Mouse (Mus musculus) limb, embryonic 12.5 days (tissue): ENCODE results near the gene Fmnl3. TPM values are rescaled to one million over a fixed set of nuclear protein-coding genes. Genes with fewer than 3 reads are reported as not detected.

ENCODE experiments used
- ATAC-seq: fragments of 200-750 bp; cut with Nextera tagmentation; 2 replicates; pipeline ENCODE4 v1.8.0; 2017; ENCODE audit warnings: low read depth, moderate TSS enrichment; ENCODE audit not compliant: insufficient number of reproducible peaks, insufficient read depth, low FRiP score, low TSS enrichment
- H3K27ac ChIP-seq: fragments of 300-500 bp; sonication (generic); 2 replicates; pipeline ENCODE4 v1.5.1; 2016; ENCODE audit warnings: mild to moderate bottlenecking, moderate library complexity
- H3K27me3 ChIP-seq: fragments of 300-500 bp; sonication (generic); 2 replicates; pipeline ENCODE4 v1.6.1; 2016; ENCODE audit warnings: mild to moderate bottlenecking, moderate library complexity
- H3K36me3 ChIP-seq: fragments of 300-500 bp; sonication (generic); 2 replicates; pipeline ENCODE4 v1.6.1; 2016; ENCODE audit warnings: mild to moderate bottlenecking, moderate library complexity
- H3K4me1 ChIP-seq: fragments of 300-500 bp; sonication (generic); replicated peaks from 2 replicates; pipeline ENCODE4 v1.6.1; 2016
- H3K4me2 ChIP-seq: fragments of 300-500 bp; sonication (generic); 2 replicates; pipeline ENCODE4 v1.6.1; 2016; ENCODE audit warnings: mild to moderate bottlenecking, moderate library complexity
- H3K4me3 ChIP-seq: fragments of 300-500 bp; sonication (generic); replicated peaks from 2 replicates; pipeline ENCODE4 v1.5.1; 2016; ENCODE audit warnings: mild to moderate bottlenecking
- H3K9ac ChIP-seq: fragments of 300-500 bp; sonication (generic); replicated peaks from 2 replicates; pipeline ENCODE4 v1.6.1; 2016; ENCODE audit warnings: mild to moderate bottlenecking, moderate library complexity
- H3K9me3 ChIP-seq: fragments of 300-500 bp; sonication (generic); 2 replicates; pipeline ENCODE4 v1.6.1; 2016; ENCODE audit warnings: mild to moderate bottlenecking, moderate library complexity
- WGBS: fragments of 180-500 bp; shearing (Covaris S2); methylation state at CpG from one replicate; pipeline ENCODE4 v1.1.7; 2016; 5-methylcytosine and 5-hydroxymethylcytosine counted together
- polyA plus RNA-seq: library from polyadenylated mRNA; unstranded; fragments of >200 nt; fragmentation: Nextera tagmentation; extraction: Ambion mirVana; gene quantifications from 2 replicates; pipeline ENCODE4 v1.2.1, GENCODE M21; 2016

The Fmnl3 gene
- polyA plus RNA-seq, 1 experiment from 2014 or later: 33.6 TPM

DNA sequence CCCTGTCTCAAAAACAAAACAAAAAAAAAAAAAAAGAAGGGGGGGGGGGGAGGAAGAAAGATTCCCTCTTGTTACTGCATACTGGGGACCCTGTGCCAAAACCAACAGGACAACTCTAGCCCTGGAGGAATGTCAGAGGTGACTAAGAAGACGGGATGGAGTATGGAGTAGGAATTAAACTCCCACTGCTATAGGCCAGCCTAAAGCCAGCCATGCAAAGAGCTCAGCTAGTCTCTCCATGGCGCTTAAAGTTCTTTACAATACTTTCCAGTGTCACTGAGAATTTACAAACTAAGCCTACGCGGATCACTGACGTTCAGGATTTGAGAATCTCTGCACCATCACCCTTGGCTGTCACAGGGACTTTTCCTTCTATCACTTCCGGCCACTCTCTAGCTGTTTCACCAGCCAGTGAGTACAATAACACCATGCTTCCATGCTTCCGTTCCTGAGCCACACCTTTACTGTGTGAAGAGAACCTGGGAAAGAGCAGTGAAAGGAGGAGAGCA is 6.2 kb downstream of the Fmnl3 start:
- Histone ChIP-seq H3K9me3 (no peaks in the 10 kb centered on the region), H3K9ac (no peak overlapping the region), H3K4me3 (no peak overlapping the region), H3K36me3 (peaks cover 12% of the 10 kb centered on the region; the same call in 1 of the 2 replicates), H3K27me3 (no peaks in the 10 kb centered on the region), H3K4me2 (no peak overlapping the region), H3K27ac (peak overlapping the region; percentile 41), H3K4me1 (peaks cover 35% of the 10 kb centered on the region)
- no peak for ATAC-seq
- 81% methylated on average over 7 of the region's 7 CpGs for WGBS

DNA sequence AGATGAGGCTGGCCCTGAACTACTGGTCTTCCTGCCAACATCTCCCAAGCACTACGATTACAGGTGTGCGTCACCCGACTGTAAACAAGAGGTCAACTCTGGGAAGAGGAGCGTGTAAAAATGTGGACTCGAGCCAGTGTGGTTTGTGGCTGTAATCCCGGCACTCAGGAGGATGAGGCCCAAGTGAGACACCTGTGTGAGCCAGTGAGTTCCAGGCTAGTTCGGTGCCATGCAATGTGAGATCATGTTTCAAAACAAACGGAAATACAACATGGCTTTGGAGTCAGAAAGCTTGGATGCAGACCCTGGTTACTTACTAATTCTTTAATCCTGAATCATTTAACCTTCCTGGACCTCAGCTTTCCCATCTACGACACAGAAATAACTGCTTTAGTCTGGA is 11.3 kb downstream of the Fmnl3 start:
- no peak for ATAC-seq
- H3K4me3 ChIP-seq: no peak overlapping the region
- peaks cover 34% of the 10 kb centered on the region for H3K4me1 ChIP-seq
- H3K9ac ChIP-seq: no peak overlapping the region
- WGBS: 79% methylated on average over 9 of the region's 9 CpGs
- no peaks in the 10 kb centered on the region for H3K27me3 ChIP-seq
- H3K27ac ChIP-seq: no peak overlapping the region
- H3K36me3 ChIP-seq: 0 out of 2 replicates have a peak, but pooled peaks cover 5% of the 10 kb centered on the region
- H3K9me3 ChIP-seq: no peaks in the 10 kb centered on the region
- H3K4me2 ChIP-seq: no peak overlapping the region

DNA sequence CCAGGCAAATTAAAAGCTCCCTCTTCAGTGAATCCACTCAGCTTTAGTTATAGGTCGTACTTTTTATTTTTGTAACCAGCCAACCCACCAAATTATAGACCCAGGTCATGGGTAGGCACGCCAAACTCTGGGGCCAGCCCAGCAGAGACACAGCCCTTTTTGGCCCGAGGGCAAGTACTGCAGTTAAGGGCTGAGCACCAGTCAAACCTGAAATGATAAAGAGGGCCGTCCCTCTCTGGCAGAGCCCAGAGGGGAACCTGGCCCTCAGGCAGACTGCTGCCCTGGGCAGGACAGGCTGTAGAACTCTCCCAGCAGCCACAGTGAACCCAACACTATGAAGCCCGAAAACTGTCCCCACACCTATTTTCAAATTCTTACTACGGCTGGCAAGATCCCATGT is 13.8 kb downstream of the Fmnl3 start:
- Histone ChIP-seq H3K4me2 (no peak overlapping the region), H3K36me3 (no peaks in the 10 kb centered on the region), H3K27me3 (no peaks in the 10 kb centered on the region), H3K4me3 (no peak overlapping the region), H3K27ac (0 out of 2 replicates have a peak overlapping the region, but pooled peaks have one; percentile 7), H3K4me1 (peaks cover 35% of the 10 kb centered on the region; the same call in 1 of the 2 replicates), H3K9me3 (no peaks in the 10 kb centered on the region), H3K9ac (no peak overlapping the region)
- WGBS: 71% methylated on average over 6 of the region's 6 CpGs
- no peak for ATAC-seq

DNA sequence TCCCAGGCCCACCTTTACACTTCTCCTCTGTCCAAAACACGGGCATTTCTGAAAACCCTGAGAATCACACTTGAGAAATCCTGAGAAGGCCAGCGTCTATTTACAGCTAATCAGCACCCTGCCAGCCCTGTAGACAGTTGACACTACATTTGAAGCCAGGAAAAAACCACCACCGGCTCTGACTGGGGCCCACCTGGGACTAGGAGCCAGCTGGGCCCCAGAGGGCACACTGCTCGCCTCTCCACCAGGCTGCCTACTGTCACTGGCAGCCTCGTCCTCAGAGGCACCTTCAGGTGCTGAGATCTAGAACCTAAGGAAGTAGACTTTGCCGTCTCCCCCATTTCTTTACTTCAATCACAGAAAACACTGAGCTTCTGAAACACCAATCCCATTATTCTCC is 14.6 kb downstream of the Fmnl3 start:
- peaks cover 36% of the 10 kb centered on the region; the same call in 1 of the 2 replicates for H3K4me1 ChIP-seq
- no peak overlapping the region for H3K4me3 ChIP-seq
- no peaks in the 10 kb centered on the region for H3K36me3 ChIP-seq
- H3K9ac ChIP-seq: no peak overlapping the region
- H3K27ac ChIP-seq: no peak overlapping the region
- no peak overlapping the region for H3K4me2 ChIP-seq
- no peaks in the 10 kb centered on the region for H3K9me3 ChIP-seq
- ATAC-seq: no peak
- H3K27me3 ChIP-seq: no peaks in the 10 kb centered on the region
- 75% methylated on average over 6 of the region's 6 CpGs for WGBS

DNA sequence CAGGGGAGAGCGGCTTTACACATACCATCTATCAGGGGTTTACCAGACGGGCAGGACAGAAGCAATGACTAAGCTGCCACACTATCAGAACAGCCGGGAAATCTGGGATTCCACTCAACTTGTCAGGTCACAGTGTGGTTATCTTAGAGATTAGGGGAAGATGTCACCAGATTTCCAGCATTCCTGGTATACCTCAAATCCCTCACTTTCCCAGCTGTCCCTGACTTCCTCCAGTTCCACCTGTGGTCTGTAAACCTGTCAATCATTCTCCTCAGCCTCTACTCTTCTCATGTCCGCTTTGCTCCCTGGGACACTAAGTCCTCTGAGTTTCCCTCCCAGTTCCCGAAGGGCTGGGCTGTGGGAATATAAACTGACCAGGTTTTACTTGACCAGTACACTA is 18.0 kb downstream of the Fmnl3 start:
- Histone ChIP-seq H3K27ac (no peak overlapping the region; the same call in 1 of the 2 replicates), H3K36me3 (no peaks in the 10 kb centered on the region), H3K9me3 (no peaks in the 10 kb centered on the region), H3K4me1 (peaks cover 47% of the 10 kb centered on the region; the same call in 1 of the 2 replicates), H3K4me2 (no peak overlapping the region), H3K9ac (no peak overlapping the region), H3K4me3 (no peak overlapping the region), H3K27me3 (no peaks in the 10 kb centered on the region)
- WGBS: 67% methylated on average over 5 of the region's 5 CpGs
- no peak for ATAC-seq

DNA sequence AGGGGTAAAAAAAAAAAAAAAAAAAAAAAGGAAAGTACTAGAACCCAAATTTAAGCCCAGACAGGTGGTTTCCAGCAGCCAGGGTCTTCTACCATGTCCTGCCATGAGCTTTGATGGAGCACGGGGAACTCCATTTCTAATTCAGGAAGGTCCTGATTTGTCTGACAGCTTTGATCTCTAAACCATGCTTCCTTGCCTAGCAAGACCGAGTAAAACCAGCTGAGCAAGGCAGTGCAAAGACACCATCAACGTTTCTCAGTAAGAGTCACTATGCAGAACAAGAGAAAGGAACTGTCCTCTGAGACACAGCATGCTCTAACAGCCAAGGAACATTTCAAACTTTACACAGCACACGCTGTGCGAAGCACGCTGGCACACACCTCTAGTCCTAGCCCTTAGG is 18.7 kb downstream of the Fmnl3 start:
- no peak overlapping the region for H3K4me3 ChIP-seq
- H3K27ac ChIP-seq: no peak overlapping the region
- H3K9me3 ChIP-seq: no peaks in the 10 kb centered on the region
- no peak overlapping the region for H3K9ac ChIP-seq
- H3K36me3 ChIP-seq: no peaks in the 10 kb centered on the region
- H3K4me1 ChIP-seq: peaks cover 45% of the 10 kb centered on the region; the same call in 1 of the 2 replicates
- H3K27me3 ChIP-seq: no peaks in the 10 kb centered on the region
- 69% methylated on average over 6 of the region's 6 CpGs for WGBS
- no peak overlapping the region for H3K4me2 ChIP-seq
- ATAC-seq: no peak

DNA sequence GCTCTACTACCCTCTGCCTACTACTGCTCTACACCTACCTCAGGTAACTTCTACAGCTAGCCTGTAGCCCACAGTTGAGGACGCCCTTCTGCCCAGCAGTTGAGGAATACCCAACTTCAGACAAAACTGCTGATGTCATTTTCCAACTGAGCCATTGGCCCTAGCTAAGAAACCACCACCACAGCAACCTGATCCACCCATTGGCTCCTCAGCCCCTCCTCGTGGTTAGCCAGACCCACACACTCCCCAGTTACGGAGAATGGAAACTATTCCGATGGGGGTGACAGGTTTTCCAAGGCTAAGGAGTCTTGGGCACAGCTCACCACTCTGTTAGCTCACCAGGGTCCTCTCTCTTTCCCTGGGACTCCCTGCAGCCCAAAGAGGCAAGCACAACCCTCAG is 25.3 kb downstream of the Fmnl3 start:
- peak; percentile 45; the same call in 1 of the 2 replicates for ATAC-seq
- H3K9ac ChIP-seq: no peak overlapping the region
- no peaks in the 10 kb centered on the region for H3K27me3 ChIP-seq
- peak overlapping the region; percentile 87 for H3K27ac ChIP-seq
- H3K4me3 ChIP-seq: no peak overlapping the region
- no peaks in the 10 kb centered on the region for H3K36me3 ChIP-seq
- peaks cover 63% of the 10 kb centered on the region for H3K4me1 ChIP-seq
- no peak overlapping the region for H3K4me2 ChIP-seq
- 55% methylated on average over 4 of the region's 4 CpGs for WGBS
- H3K9me3 ChIP-seq: no peaks in the 10 kb centered on the region

DNA sequence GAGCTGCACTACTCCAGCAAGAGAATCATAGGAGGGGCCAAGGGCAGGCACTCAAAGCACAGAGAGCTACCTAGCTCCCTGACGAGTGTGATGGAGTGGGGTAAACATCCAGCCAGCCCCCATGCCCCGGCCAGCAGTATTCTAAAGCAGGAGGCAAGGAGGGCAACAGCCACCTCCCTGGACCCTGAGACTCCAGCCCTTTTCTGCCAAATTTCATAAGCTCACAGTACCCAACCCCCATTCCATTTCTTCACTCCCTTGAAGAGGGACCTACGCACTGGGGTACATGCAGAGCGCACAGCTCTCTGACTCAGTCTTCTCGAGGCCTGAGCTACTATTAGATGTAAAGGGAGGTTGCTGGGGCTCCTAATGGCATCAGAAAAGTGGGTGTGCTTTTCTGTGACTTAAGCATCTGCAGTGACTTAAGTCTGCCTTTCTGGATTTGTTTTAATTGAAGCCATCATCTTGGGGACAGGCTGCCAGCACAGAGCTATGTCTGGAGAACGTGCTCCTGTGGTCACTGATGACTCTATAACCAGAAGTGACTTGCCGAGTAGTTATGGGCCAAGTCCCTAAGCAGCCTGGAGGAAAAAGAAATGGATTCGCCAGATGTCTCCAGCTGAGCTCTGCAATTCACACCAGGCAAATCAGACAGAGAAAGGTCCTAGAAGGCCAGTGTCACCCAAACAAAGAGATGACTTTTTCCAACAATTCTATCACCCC is 26.0 kb downstream of the Fmnl3 start:
- no peak overlapping the region for H3K4me3 ChIP-seq
- H3K9ac ChIP-seq: peak overlapping the region; percentile 40; the same call in 1 of the 2 replicates
- no peaks in the 10 kb centered on the region for H3K9me3 ChIP-seq
- H3K36me3 ChIP-seq: no peaks in the 10 kb centered on the region
- 37% methylated on average over 8 of the region's 8 CpGs for WGBS
- peak overlapping the region; percentile 25; the same call in 1 of the 2 replicates for H3K4me2 ChIP-seq
- no peaks in the 10 kb centered on the region for H3K27me3 ChIP-seq
- H3K4me1 ChIP-seq: peaks cover 63% of the 10 kb centered on the region
- peak overlapping the region; percentile 87 for H3K27ac ChIP-seq
- no peak for ATAC-seq

DNA sequence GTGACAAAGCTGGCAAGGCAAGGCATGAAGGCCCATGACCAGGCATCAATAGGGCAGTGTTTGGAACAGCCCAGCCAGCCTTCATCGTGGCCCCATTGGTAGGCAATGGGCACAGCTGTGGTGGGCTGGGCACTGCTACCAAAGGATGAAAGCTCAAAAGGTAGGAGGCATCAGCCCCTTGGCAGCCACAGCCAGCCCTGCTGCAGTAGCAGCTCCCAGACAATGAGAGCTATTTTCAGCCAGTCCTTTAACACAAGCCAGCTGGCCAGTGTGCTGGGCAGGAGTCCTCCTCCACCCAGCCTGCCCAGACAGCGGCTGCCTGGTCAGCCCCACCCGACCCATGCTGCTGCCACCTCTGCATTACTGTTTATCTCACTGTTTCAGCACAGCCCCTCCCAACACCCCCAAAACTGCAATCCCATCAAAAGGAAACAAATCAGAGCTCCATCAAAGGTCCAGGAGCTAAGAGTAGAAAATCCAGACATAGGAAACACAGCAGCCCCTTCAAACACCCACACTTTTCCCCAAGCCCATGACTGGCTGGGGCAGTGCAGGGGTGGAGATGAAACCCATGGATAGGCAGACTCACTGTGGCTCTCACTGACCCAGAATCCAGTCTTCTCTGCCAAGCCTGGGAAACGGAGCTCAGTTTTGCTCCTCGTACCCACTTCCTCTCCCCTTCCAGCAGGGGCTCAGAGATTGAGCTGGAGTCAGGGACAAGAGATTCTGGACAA is 26.7 kb downstream of the Fmnl3 start:
- H3K27me3 ChIP-seq: no peaks in the 10 kb centered on the region
- H3K4me2 ChIP-seq: peak overlapping the region; percentile 25
- H3K4me1 ChIP-seq: peaks cover 68% of the 10 kb centered on the region
- H3K27ac ChIP-seq: peak overlapping the region; percentile 87
- peak overlapping the region; percentile 40; the same call in 1 of the 2 replicates for H3K9ac ChIP-seq
- no peaks in the 10 kb centered on the region for H3K9me3 ChIP-seq
- no peaks in the 10 kb centered on the region for H3K36me3 ChIP-seq
- no peak for ATAC-seq
- 28% methylated on average over 5 of the region's 5 CpGs for WGBS
- H3K4me3 ChIP-seq: no peak overlapping the region

DNA sequence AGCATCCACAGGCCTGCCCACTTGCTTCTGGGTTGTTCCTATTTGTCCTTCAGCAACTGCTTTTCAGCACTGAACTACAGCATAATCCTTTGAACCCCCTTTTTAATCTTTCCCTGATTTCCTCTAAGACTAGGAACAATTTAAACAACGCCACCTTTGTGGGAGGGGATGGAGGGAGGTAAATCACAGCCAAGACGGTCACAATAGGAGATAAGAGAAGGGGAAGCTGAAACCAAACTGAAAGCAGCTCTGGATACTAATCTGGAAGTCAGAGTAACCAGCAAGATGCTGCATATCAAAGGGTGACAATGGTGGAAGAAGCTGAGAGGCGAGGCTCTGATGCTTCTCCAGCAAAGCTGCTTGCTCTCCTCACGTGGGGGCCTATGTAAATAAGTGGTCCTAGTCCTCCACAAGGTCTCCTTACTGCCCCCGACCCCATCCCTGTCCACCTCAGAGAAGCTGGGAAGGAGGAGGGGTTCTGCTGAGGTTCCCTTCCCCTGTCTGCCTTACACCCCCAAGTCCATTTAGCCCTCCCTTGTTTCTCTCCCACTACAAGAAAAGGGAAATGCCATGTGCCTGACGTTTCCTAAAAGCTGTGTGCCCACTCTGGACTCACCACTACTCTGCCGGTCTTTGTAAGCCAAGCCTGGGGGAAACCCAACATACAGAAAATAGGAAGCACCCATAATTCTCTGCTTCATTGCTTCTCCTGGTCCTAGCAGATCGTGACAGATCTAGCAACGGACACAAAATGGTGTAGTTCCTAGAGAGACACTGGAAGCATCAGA is 27.9 kb downstream of the Fmnl3 start:
- ATAC-seq: no peak
- Histone ChIP-seq H3K27ac (0 out of 2 replicates have a peak overlapping the region, but pooled peaks have one; percentile 87), H3K9ac (0 out of 2 replicates have a peak overlapping the region, but pooled peaks have one; percentile 13), H3K4me3 (no peak overlapping the region), H3K4me1 (peaks cover 71% of the 10 kb centered on the region), H3K4me2 (no peak overlapping the region), H3K36me3 (no peaks in the 10 kb centered on the region), H3K9me3 (no peaks in the 10 kb centered on the region), H3K27me3 (no peaks in the 10 kb centered on the region)
- WGBS: 51% methylated on average over 9 of the region's 9 CpGs
